Mouse (Mus musculus): ENCODE data around the gene Treh. TPM values are rescaled to one million over a fixed set of nuclear protein-coding genes. Genes with fewer than 3 reads are reported as not detected.

The Treh gene
- total RNA-seq, 2 experiments from 2014 or later = not detected

- intact Hi-C loops (cut with DNase I) = loop anchor here (5.0 kb wide), 1 partner anchor 40 kb away; no protein-coding TSS in a partner anchor
- DNase-seq = no peak
Measured at GRCm38 (mm10) chr9:44732130-44732549, 59.1 kb downstream of the Treh start.

GRCm38 (mm10) chr9:44732921-44733530 is 60.0 kb downstream of the Treh start:
- intact Hi-C loops (cut with DNase I) = loop anchor here (5.0 kb wide), 1 partner anchor 41 kb away; no protein-coding TSS in a partner anchor
- DNase-seq = peak in 1 of 2 experiments; percentile 61

DNA sequence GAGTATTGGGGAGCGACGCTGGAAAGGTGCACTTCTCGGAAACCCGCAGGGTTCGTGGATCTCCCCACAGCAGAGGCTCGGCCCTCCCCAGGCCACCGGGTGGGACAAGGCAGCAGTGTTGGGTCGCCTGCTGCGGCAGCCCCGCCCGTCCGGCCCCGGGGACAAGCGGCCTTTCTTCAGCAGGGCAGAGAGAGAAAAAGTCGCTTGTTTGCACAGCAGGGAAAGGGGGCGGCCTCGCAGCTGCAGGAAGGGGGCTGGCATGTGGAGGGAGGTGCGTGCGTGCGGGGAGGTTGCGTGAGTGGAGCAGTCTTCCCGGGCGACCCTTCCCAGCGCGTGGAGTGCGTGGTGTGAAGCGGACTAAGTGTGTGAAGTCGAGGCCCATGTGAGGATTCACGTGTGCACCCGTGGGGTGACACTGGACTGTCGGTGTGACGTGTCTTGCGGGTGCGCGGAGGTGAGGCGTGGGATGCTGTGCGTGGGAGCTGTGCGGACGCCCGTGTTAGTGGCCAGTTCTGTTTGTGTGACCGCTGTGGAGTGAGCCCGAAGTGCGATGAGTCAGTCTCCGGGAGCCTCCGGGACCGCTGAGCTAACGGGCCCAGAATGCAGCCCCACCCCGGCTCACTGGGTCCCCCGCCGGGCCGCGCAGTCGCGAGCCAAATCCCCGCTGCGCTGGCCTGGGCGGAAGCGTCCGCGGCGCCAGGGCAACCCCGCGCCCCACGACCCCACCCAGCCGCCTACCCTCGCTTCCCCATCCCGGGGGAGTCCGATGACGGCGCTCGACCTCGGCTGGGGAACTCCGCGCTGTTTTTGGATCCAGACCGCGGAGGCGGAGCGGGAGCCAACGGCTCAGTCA is 60.9 kb downstream of the Treh start:
- peak; percentile 82 to 86 for DNase-seq
- intact Hi-C loops (cut with DNase I) = loop anchor here (2.0 to 5.0 kb wide), 2 partner anchors 25 to 42 kb away; no protein-coding TSS in a partner anchor

DNA sequence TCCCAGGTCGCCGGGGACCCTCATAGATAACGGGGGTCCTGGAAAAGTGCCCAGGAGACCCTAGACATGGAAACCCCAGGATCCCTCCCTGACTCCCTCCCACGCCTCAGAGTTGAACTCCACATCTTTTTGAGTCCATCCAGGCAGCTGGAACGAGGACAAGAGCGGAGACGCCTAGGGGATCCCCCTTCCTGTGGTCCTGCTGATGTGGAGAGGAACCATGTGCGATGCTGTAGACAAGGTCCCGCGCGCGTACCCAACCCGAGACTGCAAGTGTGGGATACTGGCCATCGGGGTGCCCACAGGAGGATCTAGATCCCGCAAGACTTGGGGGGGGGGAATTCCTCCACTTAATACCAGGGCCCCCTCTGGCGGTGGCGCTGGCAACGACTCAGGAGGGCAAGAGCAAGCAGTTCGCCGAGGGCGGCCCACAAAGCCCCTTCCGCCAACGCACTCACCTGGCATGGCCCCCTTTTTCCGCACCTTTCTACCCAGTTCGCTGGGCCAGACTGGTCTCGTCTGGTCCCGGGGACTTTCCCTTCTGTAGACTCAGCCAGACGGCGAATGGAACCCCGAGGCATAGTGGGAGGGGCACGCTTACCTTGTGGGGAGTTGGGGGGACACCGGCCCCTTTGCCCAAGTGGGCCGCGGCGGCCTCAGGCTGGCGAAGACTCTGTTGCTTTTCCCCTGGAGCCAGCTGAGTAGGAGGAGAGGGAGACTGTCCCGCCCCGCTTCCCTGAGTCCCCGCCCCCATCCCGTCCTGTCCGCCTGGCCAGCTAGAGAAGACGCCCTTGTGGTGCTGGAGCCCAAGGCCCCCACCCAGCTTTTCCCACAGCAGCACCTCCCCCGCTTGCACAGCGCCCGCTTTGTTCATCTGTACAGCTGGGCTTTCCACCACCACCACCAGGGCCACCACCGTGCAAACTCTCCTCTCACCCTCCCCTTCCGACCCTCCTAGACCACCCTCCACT is 61.8 kb downstream of the Treh start, which contains the start of gene Phldb1:
Gene Phldb1 (minus strand): TSS at position 675 of the 971 bp plus-strand sequence.
- intact Hi-C loops (cut with DNase I) = loop anchor here (2.0 to 5.0 kb wide), 2 partner anchors 26 to 43 kb away; no protein-coding TSS in a partner anchor
- DNase-seq = peak; percentile 82 to 85

DNA sequence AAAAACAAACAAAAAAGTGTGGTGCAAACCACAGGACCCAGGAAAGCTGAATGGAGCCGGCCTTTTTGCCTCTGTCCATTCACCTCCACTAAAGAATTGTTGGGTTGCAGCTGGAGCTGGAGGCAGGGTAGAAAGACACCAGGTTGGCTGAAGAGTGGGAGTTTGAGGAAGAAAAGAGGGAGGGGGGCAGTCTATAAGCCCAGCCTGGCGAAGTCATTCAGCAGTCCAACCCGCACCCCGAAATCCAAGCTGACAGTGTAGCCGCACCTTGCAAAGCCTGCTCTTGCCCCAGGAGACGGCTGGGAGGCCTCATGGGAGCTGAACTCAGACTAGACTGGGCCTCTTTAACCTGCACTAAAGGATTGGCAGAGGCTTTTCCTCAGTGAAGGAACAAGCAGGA is 62.9 kb downstream of the Treh start:
- DNase-seq = no peak
- intact Hi-C loops (cut with DNase I) = loop anchor here (2.0 kb wide), 1 partner anchor 27 kb away; no protein-coding TSS in a partner anchor

Other genes with a start within 250 kb of the Treh start
- not detected for gene Foxr1, start 232.1 kb upstream of the Treh start, total RNA-seq (2021)
- not detected for gene Upk2, start 218.3 kb upstream of the Treh start, total RNA-seq (2021)
- 10 to 100 TPM; 57.9 to 64.9 TPM for gene Bcl9l, start 190.4 kb upstream of the Treh start, total RNA-seq (2021)
- gene Cxcr5, start 111.4 kb upstream of the Treh start, total RNA-seq (2021) = under 1 TPM; 0.12 to 0.20 TPM
- gene Ddx6, start 68.3 kb upstream of the Treh start, total RNA-seq (2021) = 10 to 100 TPM; 92.0 to 94.3 TPM
- gene Phldb1, start 62.0 kb downstream of the Treh start, total RNA-seq (2021) = 100 to 1,000 TPM; 124 to 132 TPM
- gene Arcn1, start 94.6 kb downstream of the Treh start, total RNA-seq (2021) = 10 to 100 TPM; 80.1 to 88.6 TPM
- 10 to 100 TPM; 32.7 to 41.8 TPM for gene Ift46, start 94.7 kb downstream of the Treh start, total RNA-seq (2021)
- gene Tmem25, start 126.1 kb downstream of the Treh start, total RNA-seq (2021) = 10 to 100 TPM; 10.4 to 12.7 TPM
- gene Ttc36, start 129.8 kb downstream of the Treh start, total RNA-seq (2021) = 1 to 10 TPM in 1 of 2 experiments, under 1 TPM in 1; 0.85 to 1.6 TPM
- 10 to 100 TPM; 29.2 to 31.5 TPM for gene Kmt2a, start 208.1 kb downstream of the Treh start, total RNA-seq (2021)
- gene Atp5l, start 247.5 kb downstream of the Treh start, total RNA-seq (2021) = 1,000 to 10,000 TPM; 1,504 to 1,510 TPM

Measured in heart, postnatal 14 days (tissue).